Mouse (Mus musculus) midbrain, embryonic 16.5 days (tissue): ENCODE data around the gene Ubox5. TPM values are rescaled to one million over a fixed set of nuclear protein-coding genes. Genes with fewer than 3 reads are reported as not detected.

Source experiments
- ATAC-seq: fragments of 200-750 bp; cut with Nextera tagmentation; 2 replicates; pipeline ENCODE4 v1.8.0; 2017; ENCODE audit warnings: moderate TSS enrichment
- H3K27ac ChIP-seq: fragments of 300-500 bp; sonication (generic); 2 replicates; pipeline ENCODE4 v1.5.1; 2014; ENCODE audit warnings: mild to moderate bottlenecking, low read length, mixed read lengths
- H3K27me3 ChIP-seq: fragments of 300-500 bp; sonication (generic); 2 replicates; pipeline ENCODE4 v1.6.1; 2014; ENCODE audit warnings: low read depth, low read length, mixed read lengths; ENCODE audit not compliant: control insufficient read depth, insufficient read depth
- H3K36me3 ChIP-seq: fragments of 300-500 bp; sonication (generic); 2 replicates; pipeline ENCODE4 v1.6.1; 2014; ENCODE audit warnings: mild to moderate bottlenecking, low read length, moderate library complexity, mixed read lengths; ENCODE audit not compliant: control insufficient read depth, insufficient read depth
- H3K4me1 ChIP-seq: fragments of 300-500 bp; sonication (generic); 2 replicates; pipeline ENCODE4 v1.6.1; 2014; ENCODE audit warnings: mild to moderate bottlenecking, low read length, mixed read lengths; ENCODE audit not compliant: control insufficient read depth, insufficient read depth
- H3K4me2 ChIP-seq: fragments of 300-500 bp; sonication (generic); 2 replicates; pipeline ENCODE4 v1.6.1; 2014; ENCODE audit warnings: mild to moderate bottlenecking, low read length, mixed read lengths
- H3K4me3 ChIP-seq: fragments of 300-500 bp; sonication (generic); 2 replicates; pipeline ENCODE4 v1.5.1; 2014; ENCODE audit warnings: low read depth, mild to moderate bottlenecking, low read length, moderate library complexity, mixed read lengths
- H3K9ac ChIP-seq: fragments of 300-500 bp; sonication (generic); 2 replicates; pipeline ENCODE4 v1.6.1; 2014; ENCODE audit warnings: low read depth, low read length, mixed read lengths
- H3K9me3 ChIP-seq: fragments of 300-500 bp; sonication (generic); replicated peaks from 2 replicates; pipeline ENCODE4 v1.6.1; 2014; ENCODE audit warnings: mild to moderate bottlenecking, low read length, mixed read lengths; ENCODE audit not compliant: control insufficient read depth, poor library complexity, severe bottlenecking
- WGBS: fragments of 180-500 bp; shearing (Covaris S2); extraction: QIAGEN DNeasy Blood & Tissue Kit; methylation state at CpG from one replicate; pipeline ENCODE4 v1.1.7; 2014; 5-methylcytosine and 5-hydroxymethylcytosine counted together
- polyA plus RNA-seq: library from polyadenylated mRNA; unstranded; fragments of >200 nt; fragmentation: Nextera tagmentation; extraction: Ambion mirVana; gene quantifications from 2 replicates; pipeline ENCODE4 v1.2.1, GENCODE M21; 2015

The Ubox5 gene
- polyA plus RNA-seq, 1 experiment from 2014 or later: 8.4 TPM

DNA sequence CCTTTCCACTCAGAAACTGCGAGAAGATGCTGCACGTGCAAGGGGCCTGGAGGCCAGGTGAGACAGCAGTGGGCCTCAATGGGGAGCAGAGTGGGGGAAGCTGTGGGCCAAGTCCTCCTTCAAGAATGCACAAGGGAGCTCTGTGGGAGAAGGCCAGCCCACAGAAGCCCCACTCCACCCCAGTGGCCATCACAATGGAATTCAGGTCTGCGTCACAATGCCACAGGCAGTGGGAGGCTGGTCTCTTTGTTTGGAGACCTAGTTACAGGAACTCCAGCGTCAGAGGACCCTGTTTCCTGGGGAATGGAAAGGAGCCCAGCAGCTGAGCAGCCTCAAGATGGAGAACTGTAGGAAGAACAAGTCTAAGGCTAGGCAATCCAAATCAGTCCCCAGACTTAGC, 40.7 kb downstream of the Ubox5 start:
- no peaks in the 10 kb centered on the region for H3K27me3 ChIP-seq
- no peaks in the 10 kb centered on the region for H3K9me3 ChIP-seq
- ATAC-seq: no peak
- WGBS: 63% methylated on average over 4 of the region's 4 CpGs
- H3K4me2 ChIP-seq: no peak overlapping the region
- H3K4me3 ChIP-seq: no peak overlapping the region
- no peak overlapping the region for H3K27ac ChIP-seq
- peaks cover 11% of the 10 kb centered on the region for H3K36me3 ChIP-seq
- no peak overlapping the region for H3K9ac ChIP-seq
- no peaks in the 10 kb centered on the region for H3K4me1 ChIP-seq

- H3K27ac ChIP-seq: no peak overlapping the region
- WGBS: 93% methylated on average over 2 of the region's 2 CpGs
- no peaks in the 10 kb centered on the region for H3K9me3 ChIP-seq
- ATAC-seq: no peak
- H3K9ac ChIP-seq: no peak overlapping the region
- H3K4me1 ChIP-seq: no peaks in the 10 kb centered on the region
- H3K36me3 ChIP-seq: peaks cover 11% of the 10 kb centered on the region
- H3K27me3 ChIP-seq: no peaks in the 10 kb centered on the region
- H3K4me2 ChIP-seq: no peak overlapping the region
- no peak overlapping the region for H3K4me3 ChIP-seq
These were observed 41.5 kb downstream of the Ubox5 start for GRCm38 (mm10) chr2:130588373-130588772.

DNA sequence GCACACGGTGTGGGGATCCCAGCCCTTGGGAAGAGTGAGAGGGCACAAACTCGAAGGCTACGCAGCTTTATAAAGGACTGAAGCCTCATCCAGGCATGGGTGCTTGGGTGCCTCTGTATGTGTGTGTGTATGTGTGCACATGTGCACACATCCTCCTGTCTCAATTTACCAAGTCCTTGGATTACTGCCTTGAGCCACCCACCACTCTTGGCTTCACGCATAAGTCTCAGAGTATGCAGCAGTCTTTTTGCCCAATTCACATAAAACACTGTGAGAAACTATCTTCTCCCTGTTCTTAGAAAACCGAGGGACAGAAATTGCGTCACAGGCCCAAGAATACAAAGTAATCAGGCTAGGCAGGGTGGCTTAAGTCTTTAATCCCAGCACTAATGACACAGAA, 43.8 kb downstream of the Ubox5 start:
- no peak overlapping the region for H3K9ac ChIP-seq
- H3K4me2 ChIP-seq: no peak overlapping the region
- H3K4me3 ChIP-seq: no peak overlapping the region
- H3K27ac ChIP-seq: no peak overlapping the region
- ATAC-seq: no peak
- no peaks in the 10 kb centered on the region; the same call in 1 of the 2 replicates for H3K4me1 ChIP-seq
- H3K36me3 ChIP-seq: peaks cover 6% of the 10 kb centered on the region
- whole genome bisulfite sequencing: 90% methylated on average over 6 of the region's 6 CpGs
- H3K9me3 ChIP-seq: no peaks in the 10 kb centered on the region
- H3K27me3 ChIP-seq: peaks cover 17% of the 10 kb centered on the region

DNA sequence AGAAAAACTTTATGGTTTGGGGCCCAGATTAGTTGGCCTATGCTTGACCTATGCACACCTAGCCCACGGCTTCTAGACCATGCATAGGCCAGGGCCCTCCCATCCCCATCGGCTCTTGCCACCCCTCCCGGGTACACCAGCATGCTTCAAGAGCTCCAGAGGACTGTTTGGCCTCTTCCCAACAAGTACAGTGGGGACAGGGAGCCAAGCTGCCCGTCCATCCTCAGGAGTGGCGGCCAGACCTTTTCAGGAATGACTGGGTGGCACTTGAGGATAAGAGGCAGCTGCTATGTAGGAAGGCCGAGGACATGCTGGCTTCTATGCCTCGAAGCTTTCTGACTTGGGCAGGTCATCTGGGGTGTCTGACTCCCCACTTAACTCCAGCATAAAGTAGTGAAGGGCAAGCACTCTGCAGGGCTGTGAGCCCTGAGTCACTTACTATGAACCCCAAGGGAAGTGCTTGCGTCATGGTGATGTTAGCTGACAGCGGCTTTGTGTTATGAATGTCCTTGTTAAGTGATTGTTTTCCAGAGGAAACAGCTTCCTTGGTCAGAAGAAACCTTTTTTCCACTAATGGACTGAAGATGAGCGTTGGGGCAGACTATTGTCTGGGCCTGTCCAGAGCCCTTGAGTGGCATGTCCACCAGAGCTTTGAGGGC, 45.8 kb downstream of the Ubox5 start:
- Histone ChIP-seq H3K27ac (no peak overlapping the region), H3K4me3 (no peak overlapping the region), H3K9me3 (no peaks in the 10 kb centered on the region), H3K4me1 (peaks cover 8% of the 10 kb centered on the region), H3K9ac (no peak overlapping the region), H3K4me2 (no peak overlapping the region), H3K36me3 (no peaks in the 10 kb centered on the region), H3K27me3 (peaks cover 37% of the 10 kb centered on the region)
- 78% methylated on average over 10 of the region's 10 CpGs for WGBS
- ATAC-seq: no peak

DNA sequence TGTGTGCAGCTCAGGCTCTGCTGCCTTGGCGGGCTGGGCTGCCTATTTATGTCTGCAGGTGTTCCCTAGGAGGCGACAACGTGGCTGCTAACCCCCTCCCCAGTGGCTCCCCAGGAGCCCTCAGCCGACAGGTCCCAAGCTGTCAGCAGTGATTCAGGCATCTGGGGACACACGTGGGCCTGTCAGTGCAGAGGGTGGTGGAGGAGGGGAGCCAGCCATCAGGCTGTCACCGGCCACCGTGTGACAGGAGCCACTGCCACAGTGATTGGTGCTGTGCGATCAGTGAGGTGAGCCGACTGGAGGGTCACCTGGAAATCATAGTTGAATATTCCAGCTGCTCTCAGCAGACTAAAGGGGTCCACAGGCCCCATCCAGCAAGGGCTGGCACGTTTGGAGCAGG, 47.3 kb downstream of the Ubox5 start, which contains the start of gene Avp:
Avp (minus strand) TSS at position 3 of the 400 bp plus-strand sequence.
- peaks cover 51% of the 10 kb centered on the region for H3K27me3 ChIP-seq

GRCm38 (mm10) chr2:130581201-130581600, 48.6 kb downstream of the Ubox5 start:
- Histone ChIP-seq H3K27me3 (peaks cover 58% of the 10 kb centered on the region), H3K4me3 (peak overlapping the region; percentile 29), H3K4me1 (peaks cover 16% of the 10 kb centered on the region), H3K27ac (no peak overlapping the region), H3K9me3 (no peaks in the 10 kb centered on the region), H3K9ac (no peak overlapping the region), H3K36me3 (no peaks in the 10 kb centered on the region), H3K4me2 (peak overlapping the region; percentile 57)
- no peak for ATAC-seq
- WGBS: 4% methylated on average over 16 of the region's 16 CpGs

More for the DNA sequence above, 47.3 kb downstream of the Ubox5 start, which contains the start of gene Avp:
- Histone ChIP-seq H3K9me3 (no peaks in the 10 kb centered on the region), H3K4me3 (no peak within 1 kb of the TSS), H3K4me2 (no peak within 1 kb of the TSS), H3K27ac (no peak within 1 kb of the TSS), H3K36me3 (no peaks in the 10 kb centered on the region), H3K9ac (no peak within 1 kb of the TSS), H3K4me1 (peaks cover 11% of the 10 kb centered on the region)
- no peak for ATAC-seq
- 30% methylated on average over 10 of the region's 10 CpGs for WGBS

DNA sequence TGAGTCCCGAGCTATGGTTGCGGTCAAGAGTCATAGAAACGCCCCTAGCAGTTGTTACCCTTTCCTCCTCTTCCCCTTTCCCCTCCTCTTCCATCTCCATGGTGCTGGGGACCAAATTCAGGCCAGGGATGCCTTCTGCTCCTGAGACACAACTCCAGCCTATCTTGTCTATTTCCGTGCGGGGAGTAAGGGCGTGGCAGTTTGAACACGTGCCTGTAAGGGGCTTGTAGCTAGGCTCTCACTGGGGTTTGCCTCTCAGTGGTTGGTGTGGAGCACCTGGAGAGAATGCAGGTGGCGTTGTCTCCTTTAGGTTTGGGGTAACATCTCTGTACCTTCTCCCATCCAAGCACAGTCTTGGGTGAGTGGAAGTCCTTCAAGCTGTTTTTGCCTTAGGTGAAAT, 50.0 kb downstream of the Ubox5 start:
- no peak for ATAC-seq
- no peak overlapping the region for H3K4me2 ChIP-seq
- no peaks in the 10 kb centered on the region for H3K36me3 ChIP-seq
- 3% methylated on average over 8 of the region's 8 CpGs for WGBS
- H3K27me3 ChIP-seq: peaks cover 71% of the 10 kb centered on the region
- H3K4me3 ChIP-seq: no peak overlapping the region
- no peak overlapping the region for H3K27ac ChIP-seq
- peaks cover 16% of the 10 kb centered on the region for H3K4me1 ChIP-seq
- no peaks in the 10 kb centered on the region for H3K9me3 ChIP-seq
- H3K9ac ChIP-seq: no peak overlapping the region

DNA sequence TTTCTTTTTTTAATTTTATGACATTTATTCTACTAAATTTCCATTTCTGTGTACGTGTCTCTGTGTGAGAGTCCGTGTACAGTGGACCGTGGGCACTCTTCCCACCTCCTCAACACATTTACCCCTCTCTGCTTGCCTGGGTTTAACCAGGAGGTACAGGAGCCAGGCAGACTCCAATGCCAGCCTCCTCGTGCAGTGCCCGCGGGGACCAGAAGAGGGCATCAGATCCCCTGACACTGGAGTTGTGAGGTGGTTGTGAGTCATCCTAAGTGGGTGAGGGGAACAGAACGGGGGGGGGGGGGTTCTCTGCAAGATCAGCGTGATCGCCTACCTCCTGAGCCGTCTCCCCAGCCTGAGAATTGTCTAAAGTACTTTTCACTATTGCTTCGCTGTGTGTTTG, 51.7 kb downstream of the Ubox5 start:
- H3K4me2 ChIP-seq: no peak overlapping the region
- no peak overlapping the region for H3K9ac ChIP-seq
- H3K4me1 ChIP-seq: peaks cover 16% of the 10 kb centered on the region
- H3K36me3 ChIP-seq: no peaks in the 10 kb centered on the region
- H3K27me3 ChIP-seq: peaks cover 71% of the 10 kb centered on the region
- no peaks in the 10 kb centered on the region for H3K9me3 ChIP-seq
- 7% methylated on average over 10 of the region's 11 CpGs for WGBS
- no peak for ATAC-seq
- H3K4me3 ChIP-seq: no peak overlapping the region
- no peak overlapping the region for H3K27ac ChIP-seq

GRCm38 (mm10) chr2:130577632-130578031, 52.2 kb downstream of the Ubox5 start:
- ATAC-seq: no peak
- no peak overlapping the region for H3K4me3 ChIP-seq
- H3K9ac ChIP-seq: no peak overlapping the region
- no peak overlapping the region for H3K27ac ChIP-seq
- WGBS: 3% methylated on average over 12 of the region's 12 CpGs
- H3K4me2 ChIP-seq: peak overlapping the region; percentile 12; the same call in 1 of the 2 replicates
- H3K9me3 ChIP-seq: no peaks in the 10 kb centered on the region
- H3K36me3 ChIP-seq: no peaks in the 10 kb centered on the region
- H3K4me1 ChIP-seq: peaks cover 16% of the 10 kb centered on the region
- H3K27me3 ChIP-seq: peaks cover 68% of the 10 kb centered on the region
